10 mouse cellular contexts compared by ENCODE assay signal in genomic region chr1:58955716-58956115, GRCm38 (mm10). TPM values are rescaled to one million over a fixed set of nuclear protein-coding genes. Genes with fewer than 3 reads are reported as not detected.
DNase-seq lines count a peak whose midpoint lies in the region.
"Had no signal": no experiment of that assay in that cellular context is flagged by ENCODE, and none has a peak within 500 bp of the region (broad histone marks: within the 10 kb centered on the region; RNA-seq: fewer than 3 reads in every experiment).

No protein-coding gene starts in this region.

- peak; percentile 0 for DNase-seq in heart, adult 8-10 months (ENCODE audit: low spot score)
- DNase-seq in heart, adult 11 months, result no peak
- peak; percentile 56 for DNase-seq in thymus, postnatal 0 days (ENCODE audit: low spot score)
- no peak for DNase-seq in thymus, postnatal 4 days
- DNase-seq in induced T-regulatory cell, adult 2 months (ENCODE audit: low read depth), result peak; percentile 39
- peak; percentile 65 for DNase-seq in naive thymus-derived CD4-positive, alpha-beta T cell, adult 2 months (ENCODE audit: low read depth)
- no peak for DNase-seq in layer of hippocampus, adult 8-10 months (ENCODE audit: low spot score in 2 of 2)
- no peak for DNase-seq in gastrocnemius, adult 18-20 months (ENCODE audit: low spot score)
- DNase-seq: cerebellum, postnatal 25 days; lung, adult 2 months had no signal

RNA-seq across cellular contexts. Expression of gene Trak2, which starts 17.5 kb away (rescaled TPM):
- total RNA-seq in heart, adult 8-10 months (2022), result 100 to 1,000 TPM; 204 to 258 (median 233) TPM
- 13.2 and 13.5 TPM in 2 replicates for polyA plus RNA-seq in thymus, postnatal 0 days (2015; fragmentation: Nextera tagmentation; extraction: Ambion mirVana)
- 100 to 1,000 TPM; 107 to 129 (median 113) TPM for total RNA-seq in layer of hippocampus, adult 8-10 months (2022)
- 10 to 100 TPM; 56.1 to 83.1 TPM for total RNA-seq in gastrocnemius, adult 18-20 months (2021)

RNA-seq across cellular contexts. Expression of gene Stradb, which starts 17.6 kb away (rescaled TPM):
- total RNA-seq in heart, adult 8-10 months (2022), result 10 to 100 TPM; 70.3 to 88.6 (median 75.8) TPM
- 28.6 and 30.6 TPM in 2 replicates for polyA plus RNA-seq in thymus, postnatal 0 days (2015; fragmentation: Nextera tagmentation; extraction: Ambion mirVana)
- total RNA-seq in layer of hippocampus, adult 8-10 months (2022), result 10 to 100 TPM; 29.0 to 40.0 (median 38.1) TPM
- 100 to 1,000 TPM; 117 to 129 TPM for total RNA-seq in gastrocnemius, adult 18-20 months (2021)

Comparison
In these comparisons a context has a peak if more than half of its experiments do, and no peak if none do; other contexts are left out.
1. DNase-seq: peak in heart, adult 8-10 months (single experiment), thymus, postnatal 0 days (single experiment), induced T-regulatory cell, adult 2 months (single experiment) and naive thymus-derived CD4-positive, alpha-beta T cell, adult 2 months (single experiment); none in heart, adult 11 months (single experiment), thymus, postnatal 4 days (single experiment), layer of hippocampus, adult 8-10 months (0 of 2) and gastrocnemius, adult 18-20 months (single experiment).